Comparison of ENCODE assay signal across 12 mouse cellular contexts in the genomic region with DNA sequence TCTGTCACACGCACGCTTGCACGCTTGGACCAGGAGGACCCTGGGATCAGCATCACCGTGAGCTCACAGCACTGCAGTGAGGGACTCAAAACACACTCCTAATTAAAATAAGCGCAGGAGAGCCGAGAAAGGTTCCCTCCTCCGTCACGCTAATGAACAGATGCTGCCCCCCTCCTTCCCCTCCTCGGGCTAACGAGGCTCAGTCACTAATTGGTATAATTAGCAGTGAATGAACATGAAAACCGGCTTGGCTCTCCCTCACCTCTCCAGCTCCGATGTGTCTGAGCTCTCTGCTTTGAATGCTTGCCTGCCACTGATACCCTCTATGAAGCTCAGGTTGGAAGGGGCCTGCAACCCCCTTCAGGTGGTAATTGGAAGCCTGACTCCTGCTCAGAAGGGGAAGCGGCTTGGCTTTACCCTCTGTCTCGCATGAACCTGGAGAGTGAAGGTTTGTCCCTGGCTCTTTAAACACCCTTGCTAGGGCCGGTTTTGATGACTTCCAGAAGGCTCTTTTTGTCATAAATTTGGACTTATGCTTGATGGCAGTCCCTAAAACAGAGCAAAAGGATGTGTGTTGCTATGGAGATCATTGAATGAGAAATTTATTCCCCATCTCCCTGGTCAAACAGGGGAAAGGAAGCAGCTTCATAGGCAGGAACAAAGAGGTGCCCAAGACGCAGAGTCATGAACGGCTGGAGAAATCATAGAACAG.
A peak's percentile ranks its signal among the peaks of the same experiment; 100 is the strongest.
DNase-seq lines count a peak whose midpoint lies in the region; ATAC-seq lines count a peak whose summit lies in the region.
"Had no signal": no experiment of that assay in that cellular context is flagged by ENCODE, and none has a peak within 500 bp of the region (broad histone marks: within the 10 kb centered on the region; RNA-seq: fewer than 3 reads in every experiment).

No protein-coding gene starts in this region.

- peaks cover 16% of the 10 kb centered on the region for H3K4me1 ChIP-seq in embryonic facial prominence, embryonic 10.5 days
- H3K4me1 ChIP-seq in hindbrain, embryonic 16.5 days (ENCODE audit: control insufficient read depth, insufficient read depth, low read depth, low read length), result peaks cover 5% of the 10 kb centered on the region
- H3K4me1 ChIP-seq in midbrain, embryonic 13.5 days (replicated peaks), result peaks cover 12% of the 10 kb centered on the region

- peak; percentile 88 for ATAC-seq in hindbrain, embryonic 16.5 days
- ATAC-seq in midbrain, embryonic 13.5 days, result peak; percentile 78

- H3K4me3 ChIP-seq in embryonic facial prominence, embryonic 10.5 days, result no peak overlapping the region
- H3K4me3 ChIP-seq in hindbrain, embryonic 16.5 days (ENCODE audit: low read length), result no peak overlapping the region
- H3K4me3 ChIP-seq in midbrain, embryonic 13.5 days (replicated peaks), result no peak overlapping the region
- H3K4me3 ChIP-seq: limb, embryonic 15.5 days had no signal

- intact Hi-C loops in gastrocnemius, postnatal 36 days (cut with DNase I), result no loop called here

- H3K36me3 ChIP-seq in embryonic facial prominence, embryonic 10.5 days (replicated peaks), result no peaks in the 10 kb centered on the region
- no peaks in the 10 kb centered on the region for H3K36me3 ChIP-seq in hindbrain, embryonic 16.5 days (ENCODE audit: control insufficient read depth, insufficient read depth, low read length)
- no peaks in the 10 kb centered on the region for H3K36me3 ChIP-seq in midbrain, embryonic 13.5 days
- H3K36me3 ChIP-seq: G1E; limb, embryonic 15.5 days had no signal

- peaks cover 4% of the 10 kb centered on the region; the same call in 1 of the 2 replicates for H3K9me3 ChIP-seq in embryonic facial prominence, embryonic 10.5 days
- H3K9me3 ChIP-seq in hindbrain, embryonic 16.5 days (ENCODE audit: control insufficient read depth, low read length), result no peaks in the 10 kb centered on the region
- H3K9me3 ChIP-seq in midbrain, embryonic 13.5 days, result no peaks in the 10 kb centered on the region
- H3K9me3 ChIP-seq: limb, embryonic 15.5 days had no signal

- H3K9ac ChIP-seq in hindbrain, embryonic 16.5 days (ENCODE audit: low read depth, low read length), result peak overlapping the region; percentile 11; the same call in 1 of the 2 replicates
- no peak overlapping the region for H3K9ac ChIP-seq in midbrain, embryonic 13.5 days (replicated peaks)
- H3K9ac ChIP-seq: limb, embryonic 15.5 days had no signal

- H3K4me2 ChIP-seq in hindbrain, embryonic 16.5 days (ENCODE audit: low read length), result peak overlapping the region; percentile 36; the same call in 1 of the 2 replicates
- no peak overlapping the region for H3K4me2 ChIP-seq in midbrain, embryonic 13.5 days (replicated peaks)
- H3K4me2 ChIP-seq: limb, embryonic 15.5 days had no signal

- 0 out of 2 replicates have a peak overlapping the region, but pooled peaks have one; percentile 12 for H3K27ac ChIP-seq in embryonic facial prominence, embryonic 10.5 days (replicated peaks)
- H3K27ac ChIP-seq in hindbrain, embryonic 16.5 days (ENCODE audit: low read depth, low read length), result peak overlapping the region; percentile 62
- H3K27ac ChIP-seq in midbrain, embryonic 13.5 days, result peak overlapping the region; percentile 42; the same call in 1 of the 2 replicates
- H3K27ac ChIP-seq: limb, embryonic 15.5 days had no signal

- peak; percentile 73 for DNase-seq in Muller cell, postnatal 12 days (ENCODE audit: inconsistent ontology term)
- DNase-seq in embryonic facial prominence, embryonic 10.5 days (ENCODE audit: low spot score), result no peak
- no peak for DNase-seq in adrenal gland, postnatal 14 days
- DNase-seq in kidney, postnatal 25 days, result no peak
- no peak for DNase-seq in gastrocnemius, postnatal 36 days
- DNase-seq: adrenal gland, adult 2 months; gastrocnemius, postnatal 25 days; lung, postnatal 10 days had no signal

- WGBS in embryonic facial prominence, embryonic 10.5 days, result 56% methylated on average over 17 of the region's 17 CpGs
- 36% methylated on average over 17 of the region's 17 CpGs for WGBS in hindbrain, embryonic 16.5 days
- 58% methylated on average over 17 of the region's 17 CpGs for WGBS in midbrain, embryonic 13.5 days

- H3K27me3 ChIP-seq in embryonic facial prominence, embryonic 10.5 days (replicated peaks; ENCODE audit: low read depth, poor library complexity, severe bottlenecking), result no peaks in the 10 kb centered on the region
- no peaks in the 10 kb centered on the region for H3K27me3 ChIP-seq in hindbrain, embryonic 16.5 days (replicated peaks; ENCODE audit: control insufficient read depth, insufficient read depth, low read length)
- no peaks in the 10 kb centered on the region for H3K27me3 ChIP-seq in midbrain, embryonic 13.5 days
- H3K27me3 ChIP-seq: limb, embryonic 15.5 days had no signal

Comparison
In these comparisons a context has a peak if more than half of its experiments do, and no peak if none do; other contexts are left out.
1. H3K27ac ChIP-seq: peak in every context shown above with its lines; median percentile 62 in hindbrain, embryonic 16.5 days; 42 in midbrain, embryonic 13.5 days; 12 in embryonic facial prominence, embryonic 10.5 days.